In genomic region chr5:75975398-75975797, GRCm38 (mm10) we compare ENCODE assay signal across 9 mouse cellular contexts. TPM values are rescaled to one million over a fixed set of nuclear protein-coding genes. Genes with fewer than 3 reads are reported as not detected.
DNase-seq lines count a peak whose midpoint lies in the region; ATAC-seq lines count a peak whose summit lies in the region.
"Had no signal": no experiment of that assay in that cellular context is flagged by ENCODE, and none has a peak within 500 bp of the region (broad histone marks: within the 10 kb centered on the region; RNA-seq: fewer than 3 reads in every experiment).

No protein-coding gene starts in this region.

- H3K4me1 ChIP-seq in heart, embryonic 14.5 days (ENCODE audit: control insufficient read depth in 2 of 2, insufficient read depth in 2 of 2, low read length in 2 of 2) = peaks cover 2 to 3% of the 10 kb centered on the region in 2 experiments; a peak in 3 of 4 replicates
- peaks cover 14% of the 10 kb centered on the region; the same call in 1 of the 2 replicates for H3K4me1 ChIP-seq in lung, embryonic 16.5 days (replicated peaks; ENCODE audit: control insufficient read depth, insufficient read depth, low read length)
- H3K4me1 ChIP-seq in heart, embryonic 16.5 days (ENCODE audit: control insufficient read depth, insufficient read depth, low read length) = peaks cover 9% of the 10 kb centered on the region

- DNase-seq in heart, adult 9 months (ENCODE audit: low spot score in 2 of 2) = no peak
- no peak for DNase-seq in lung, postnatal 36 days
- DNase-seq in retina, embryonic 14.5 days (ENCODE audit: low spot score) = peak; percentile 12
- no peak for DNase-seq in right cerebral cortex, postnatal 25 days
- no peak for DNase-seq in gastrocnemius, postnatal 25 days
- DNase-seq: gastrocnemius, postnatal 10 days had no signal

- peak overlapping the region; percentile 75 for H3K9ac ChIP-seq in heart, embryonic 14.5 days (ENCODE audit: low read length)
- peak overlapping the region; percentile 46 for H3K9ac ChIP-seq in lung, embryonic 16.5 days (ENCODE audit: low read length)
- H3K9ac ChIP-seq in heart, embryonic 16.5 days (ENCODE audit: low read length) = peak overlapping the region; percentile 47

- peaks cover 14% of the 10 kb centered on the region for H3K27me3 ChIP-seq in heart, embryonic 14.5 days (ENCODE audit: control insufficient read depth, insufficient read depth, low read length)
- peaks cover 31% of the 10 kb centered on the region for H3K27me3 ChIP-seq in lung, embryonic 16.5 days (ENCODE audit: control insufficient read depth, insufficient read depth, low read depth, low read length)
- peaks cover 22% of the 10 kb centered on the region for H3K27me3 ChIP-seq in heart, embryonic 16.5 days (ENCODE audit: control insufficient read depth, insufficient read depth, low read length)

- H3K4me3 ChIP-seq in heart, embryonic 14.5 days (ENCODE audit: control insufficient read depth in 1 of 2, insufficient read depth in 1 of 2, low read depth in 1 of 2, low read length in 2 of 2) = peak overlapping the region; percentile 33 to 58
- peak overlapping the region; percentile 73 for H3K4me3 ChIP-seq in lung, embryonic 16.5 days (ENCODE audit: low read length)
- H3K4me3 ChIP-seq in heart, embryonic 16.5 days (ENCODE audit: low read length) = peak overlapping the region; percentile 41

- no peak for ATAC-seq in heart, embryonic 14.5 days (ENCODE audit: insufficient number of reproducible peaks, insufficient read depth, low FRiP score, low read depth)
- no peak for ATAC-seq in lung, embryonic 16.5 days (ENCODE audit: low read depth)
- ATAC-seq in heart, embryonic 16.5 days (replicated peaks; ENCODE audit: extremely low read depth, insufficient read depth, low FRiP score) = no peak

- 60% methylated on average over 5 of the region's 5 CpGs for WGBS in heart, embryonic 14.5 days
- WGBS in lung, embryonic 16.5 days = 56% methylated on average over 5 of the region's 5 CpGs
- 70% methylated on average over 5 of the region's 5 CpGs for WGBS in heart, embryonic 16.5 days

- H3K9me3 ChIP-seq in heart, embryonic 14.5 days (ENCODE audit: control insufficient read depth, low read length) = no peaks in the 10 kb centered on the region
- H3K9me3 ChIP-seq in lung, embryonic 16.5 days (ENCODE audit: control insufficient read depth, low read length) = no peaks in the 10 kb centered on the region
- no peaks in the 10 kb centered on the region for H3K9me3 ChIP-seq in heart, embryonic 16.5 days (replicated peaks; ENCODE audit: control insufficient read depth, low read length)

- H3K36me3 ChIP-seq in heart, embryonic 14.5 days (ENCODE audit: control insufficient read depth, insufficient read depth, low read length) = peaks cover 16% of the 10 kb centered on the region
- H3K36me3 ChIP-seq in lung, embryonic 16.5 days (ENCODE audit: control insufficient read depth, insufficient read depth, low read length) = no peaks in the 10 kb centered on the region
- no peaks in the 10 kb centered on the region for H3K36me3 ChIP-seq in heart, embryonic 16.5 days (ENCODE audit: control insufficient read depth, insufficient read depth)

- peak overlapping the region; percentile 45 for H3K4me2 ChIP-seq in heart, embryonic 14.5 days (ENCODE audit: low read length)
- H3K4me2 ChIP-seq in lung, embryonic 16.5 days (ENCODE audit: low read depth, low read length) = peak overlapping the region; percentile 12
- H3K4me2 ChIP-seq in heart, embryonic 16.5 days (ENCODE audit: low read depth, low read length) = peak overlapping the region; percentile 50

- peak overlapping the region; percentile 25 to 37; a peak in 2 of 4 replicates for H3K27ac ChIP-seq in heart, embryonic 14.5 days (replicated peaks in 1 of 2; ENCODE audit: control insufficient read depth in 1 of 2, insufficient read depth in 1 of 2, low read depth in 2 of 2, low read length in 2 of 2)
- peak overlapping the region; percentile 3 for H3K27ac ChIP-seq in lung, embryonic 16.5 days (ENCODE audit: low read length)
- peak overlapping the region; percentile 63 for H3K27ac ChIP-seq in heart, embryonic 16.5 days (ENCODE audit: low read length)

RNA-seq across cellular contexts. Expression of gene Kdr, which starts 2.9 kb away (rescaled TPM):
- polyA plus RNA-seq in heart, embryonic 14.5 days (2014; fragmentation: Nextera tagmentation; extraction: Ambion mirVana) = 44.3 and 44.5 TPM in 2 replicates
- 65.0 and 69.4 TPM in 2 replicates for polyA plus RNA-seq in lung, embryonic 16.5 days (2015; fragmentation: Nextera tagmentation; extraction: Ambion mirVana)
- 38.5 and 46.2 TPM in 2 replicates for polyA plus RNA-seq in heart, embryonic 16.5 days (2015; fragmentation: Nextera tagmentation; extraction: Ambion mirVana)
- 10 to 100 TPM; 13.7 to 19.4 TPM for total RNA-seq in gastrocnemius, postnatal 25 days (2021)

Comparison
In these comparisons a context has a peak if more than half of its experiments do, and no peak if none do; other contexts are left out.
1. H3K27ac ChIP-seq: peak in every context shown above with its lines; median percentile 63 in heart, embryonic 16.5 days; 31 in heart, embryonic 14.5 days; 3 in lung, embryonic 16.5 days.